ENCODE assay signal across 9 mouse cellular contexts in the genomic region with DNA sequence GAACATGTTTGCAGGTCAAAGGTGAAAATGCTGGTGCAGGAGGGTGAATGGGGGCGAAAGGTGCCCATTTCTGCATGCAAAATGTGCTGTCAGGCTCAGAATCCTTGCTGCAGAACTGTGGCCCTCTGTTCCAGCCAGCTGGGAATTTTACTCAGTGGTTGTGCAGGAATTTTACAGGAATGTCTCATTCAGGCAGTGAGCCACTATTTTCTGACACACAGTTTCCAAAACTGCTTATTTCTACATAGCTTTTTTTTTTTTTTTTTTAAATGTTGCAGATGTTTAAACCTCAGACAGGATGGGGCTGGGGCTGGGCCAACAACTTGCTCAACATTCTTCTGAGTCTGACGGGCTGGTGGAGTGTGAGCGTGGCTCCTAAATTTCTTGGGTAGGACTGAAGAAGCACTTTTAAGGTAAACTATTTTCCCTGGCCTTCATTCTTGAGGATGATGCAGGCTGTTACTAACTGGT. TPM values are rescaled to one million over a fixed set of nuclear protein-coding genes. Genes with fewer than 3 reads are reported as not detected.
DNase-seq lines count a peak whose midpoint lies in the region; ATAC-seq and TF ChIP-seq lines count a peak whose summit lies in the region.
"Had no signal": no experiment of that assay in that cellular context is flagged by ENCODE, and none has a peak within 500 bp of the region (broad histone marks: within the 10 kb centered on the region; RNA-seq: fewer than 3 reads in every experiment).

No protein-coding gene starts in this region.

- CTCF ChIA-PET in Patski (lab: Charles Lee): no interaction called here

- no peak overlapping the region for H3K4me3 ChIP-seq in limb, embryonic 14.5 days (replicated peaks; ENCODE audit: low read length)
- H3K4me3 ChIP-seq: hindbrain, embryonic 15.5 days had no signal

- in situ Hi-C loops in Patski (cut with MboI; ENCODE audit: low pct_unique_long_range_greater_than_20kb): loop anchor here (25.0 kb wide), 1 partner anchor 546 kb away; a partner anchor contains a TSS

- no peak overlapping the region for H3K9ac ChIP-seq in limb, embryonic 14.5 days (ENCODE audit: low read depth, low read length, severe bottlenecking)
- H3K9ac ChIP-seq: hindbrain, embryonic 15.5 days had no signal

- no peaks in the 10 kb centered on the region for H3K27me3 ChIP-seq in Patski
- H3K27me3 ChIP-seq in limb, embryonic 14.5 days (ENCODE audit: control insufficient read depth, insufficient read depth, low read length): no peaks in the 10 kb centered on the region
- H3K27me3 ChIP-seq: hindbrain, embryonic 15.5 days had no signal

- no peak for TF ChIP-seq POLR2A in limb, embryonic 14.5 days (IDR thresholded peaks at IDR 0.05; ENCODE audit: borderline replicate concordance, extremely low read depth, insufficient read depth, insufficient read length)

- H3K4me1 ChIP-seq in limb, embryonic 14.5 days (ENCODE audit: control insufficient read depth, insufficient read depth, low read length): peaks cover 20% of the 10 kb centered on the region
- H3K4me1 ChIP-seq: hindbrain, embryonic 15.5 days had no signal

- peak; percentile 61 for ATAC-seq in Patski
- ATAC-seq in limb, embryonic 14.5 days (ENCODE audit: low FRiP score, low read depth): peak; percentile 83
- ATAC-seq in monocyte, adult 5-6 weeks (replicated peaks; ENCODE audit: insufficient number of reproducible peaks, low FRiP score, low TSS enrichment, poor library complexity, severe bottlenecking): no peak

- no peaks in the 10 kb centered on the region for H3K36me3 ChIP-seq in limb, embryonic 14.5 days (ENCODE audit: control insufficient read depth, insufficient read depth, low read length)
- H3K36me3 ChIP-seq: hindbrain, embryonic 15.5 days had no signal

- no peak for TF ChIP-seq CTCF in Patski (IDR thresholded peaks at IDR 0.05)

- peak overlapping the region; percentile 76 for H3K27ac ChIP-seq in limb, embryonic 14.5 days (replicated peaks; ENCODE audit: low read depth, low read length)
- H3K27ac ChIP-seq: hindbrain, embryonic 15.5 days had no signal

- POLR2A ChIA-PET in Patski (lab: Charles Lee): interaction anchor here (0.7 kb wide), 1 partner anchor 53 kb away, joined by 4 read pairs; no protein-coding TSS in a partner anchor

- DNase-seq in adrenal gland, adult 2 months: peak; percentile 87
- DNase-seq in adrenal gland, postnatal 4 days (ENCODE audit: low spot score in 2 of 2): no peak
- DNase-seq in Patski (ENCODE audit: low read depth, low spot score): peak; percentile 71
- DNase-seq in heart, adult 9 months (ENCODE audit: low spot score in 2 of 2): peak; percentile 69 to 84
- peak; percentile 87 for DNase-seq in limb, embryonic 14.5 days (ENCODE audit: low spot score)
- peak; percentile 75 for DNase-seq in telencephalon, adult 2 months (ENCODE audit: low read depth, low spot score)
- DNase-seq in cerebellum, postnatal 14 days: no peak

- WGBS in limb, embryonic 14.5 days: 26% methylated on average over 3 of the region's 3 CpGs

- peak overlapping the region; percentile 25 for H3K4me2 ChIP-seq in limb, embryonic 14.5 days (replicated peaks; ENCODE audit: low read depth, low read length, severe bottlenecking)
- H3K4me2 ChIP-seq: hindbrain, embryonic 15.5 days had no signal

- H3K9me3 ChIP-seq in limb, embryonic 14.5 days (ENCODE audit: control insufficient read depth, low read length): no peaks in the 10 kb centered on the region
- H3K9me3 ChIP-seq: hindbrain, embryonic 15.5 days had no signal

RNA-seq across cellular contexts. Expression of a gene that starts 58.4 kb away (rescaled TPM):
- total RNA-seq in adrenal gland, adult 2 months (2021): 10 to 100 TPM; 16.1 to 18.6 TPM
- polyA plus RNA-seq in adrenal gland, adult 2 months (2012; rRNA removed): 2.5 and 3.7 TPM in 2 replicates
- total RNA-seq in adrenal gland, postnatal 4 days (2021): 10 to 100 TPM; 24.0 to 24.3 TPM
- 32.1 TPM for polyA plus RNA-seq in Patski (2021)
- 10.4 and 11.0 TPM in 2 replicates for polyA plus RNA-seq in limb, embryonic 14.5 days (2012; rRNA removed)
- 21.7 and 27.2 TPM in 2 replicates for polyA plus RNA-seq in limb, embryonic 14.5 days (2014; fragmentation: Nextera tagmentation; extraction: Ambion mirVana)
- 36.6 to 52.3 TPM (median 38.8 TPM) in 3 replicates for total RNA-seq in monocyte, adult 5-6 weeks (2017)

Comparison
In these comparisons a context has a peak if more than half of its experiments do, and no peak if none do; other contexts are left out.
1. DNase-seq: peak in adrenal gland, adult 2 months (single experiment), Patski (single experiment), heart, adult 9 months (2 of 2), limb, embryonic 14.5 days (single experiment) and telencephalon, adult 2 months (single experiment); none in adrenal gland, postnatal 4 days (0 of 2) and cerebellum, postnatal 14 days (0 of 2).